Mouse (Mus musculus) heart, embryonic 11.5 days (tissue): ENCODE results near the gene Sdc4. TPM values are rescaled to one million over a fixed set of nuclear protein-coding genes. Genes with fewer than 3 reads are reported as not detected.

Source experiments
- ATAC-seq: fragments of 200-750 bp; cut with Nextera tagmentation; replicated peaks from 2 replicates; pipeline ENCODE4 v1.8.0; 2017; ENCODE audit warnings: moderate library complexity; ENCODE audit not compliant: insufficient number of reproducible peaks, low FRiP score, low TSS enrichment
- H3K27ac ChIP-seq: fragments of 300-500 bp; sonication (generic); 2 replicates; pipeline ENCODE4 v1.5.1; 2014; ENCODE audit warnings: mild to moderate bottlenecking, low read depth, low read length
- H3K27me3 ChIP-seq: fragments of 300-500 bp; sonication (generic); 2 replicates; pipeline ENCODE4 v1.6.1; 2014; ENCODE audit warnings: mild to moderate bottlenecking, low read length, mixed read lengths; ENCODE audit not compliant: control insufficient read depth, insufficient read depth
- H3K36me3 ChIP-seq: fragments of 300-500 bp; sonication (generic); 2 replicates; pipeline ENCODE4 v1.6.1; 2014; ENCODE audit warnings: mild to moderate bottlenecking, low read length, moderate library complexity, mixed read lengths; ENCODE audit not compliant: control insufficient read depth, insufficient read depth
- H3K4me1 ChIP-seq: fragments of 300-500 bp; sonication (generic); 2 replicates; pipeline ENCODE4 v1.6.1; 2014; ENCODE audit warnings: low read length; ENCODE audit not compliant: control insufficient read depth, insufficient read depth
- H3K4me2 ChIP-seq: fragments of 300-500 bp; sonication (generic); 2 replicates; pipeline ENCODE4 v1.6.1; 2014; ENCODE audit warnings: mild to moderate bottlenecking, moderate library complexity
- H3K4me3 ChIP-seq: fragments of 300-500 bp; sonication (generic); 2 replicates; pipeline ENCODE4 v1.5.1; 2014; ENCODE audit warnings: low read depth, low read length
- H3K9ac ChIP-seq: fragments of 300-500 bp; sonication (generic); 2 replicates; pipeline ENCODE4 v1.6.1; 2014; ENCODE audit warnings: mild to moderate bottlenecking, low read depth, low read length, moderate library complexity
- H3K9me3 ChIP-seq: fragments of 300-500 bp; sonication (generic); replicated peaks from 2 replicates; pipeline ENCODE4 v1.6.1; 2016; ENCODE audit warnings: low read length; ENCODE audit not compliant: control insufficient read depth
- WGBS: fragments of 180-500 bp; shearing (Covaris S2); extraction: QIAGEN DNeasy Blood & Tissue Kit; methylation state at CpG from one replicate; pipeline ENCODE4 v1.1.7; 2014; ENCODE audit not compliant: insufficient replicate concordance; 5-methylcytosine and 5-hydroxymethylcytosine counted together
- polyA plus RNA-seq: library from polyadenylated mRNA; unstranded; fragments of >200 nt; fragmentation: Nextera tagmentation; extraction: Ambion mirVana; gene quantifications from 2 replicates; pipeline ENCODE4 v1.2.1, GENCODE M21; 2014

Sdc4 gene
- polyA plus RNA-seq, 1 experiment from 2014 or later: 34.6 TPM

DNA sequence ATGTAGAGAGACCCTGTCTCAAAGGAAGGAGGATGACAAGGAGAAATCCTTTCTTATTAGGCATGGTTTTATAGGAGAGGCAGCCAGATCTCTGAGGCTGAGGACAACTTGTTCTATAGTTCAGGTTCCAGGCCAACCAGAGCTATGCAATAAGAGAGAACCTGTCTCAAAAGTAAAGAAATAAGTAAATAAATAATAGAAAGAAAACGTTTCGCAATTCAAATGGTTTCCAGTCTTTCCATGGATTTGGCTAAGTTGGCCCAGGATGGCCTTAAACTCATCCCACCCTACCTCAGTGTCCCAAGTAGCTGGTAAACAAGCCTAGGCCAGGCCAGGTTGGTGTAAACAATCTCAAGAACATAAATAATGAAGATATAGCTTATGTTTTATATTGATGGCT is 1.0 kb upstream of the Sdc4 start:
- no peak overlapping the region for H3K4me3 ChIP-seq
- no peak overlapping the region for H3K27ac ChIP-seq
- 81% methylated on average over 2 of the region's 2 CpGs for WGBS
- no peaks in the 10 kb centered on the region for H3K9me3 ChIP-seq
- no peak for ATAC-seq
- H3K36me3 ChIP-seq: no peaks in the 10 kb centered on the region
- no peak overlapping the region for H3K9ac ChIP-seq
- no peak overlapping the region for H3K4me2 ChIP-seq
- H3K4me1 ChIP-seq: peaks cover 19% of the 10 kb centered on the region
- no peaks in the 10 kb centered on the region for H3K27me3 ChIP-seq

GRCm38 (mm10) chr2:164443051-164443437 is 643 bp downstream of the Sdc4 start:
- Histone ChIP-seq H3K36me3 (no peaks in the 10 kb centered on the region), H3K4me2 (peak overlapping the region; percentile 88), H3K9ac (peak overlapping the region; percentile 75), H3K27me3 (no peaks in the 10 kb centered on the region), H3K4me1 (peaks cover 24% of the 10 kb centered on the region), H3K9me3 (no peaks in the 10 kb centered on the region), H3K27ac (peak overlapping the region; percentile 55; the same call in 1 of the 2 replicates), H3K4me3 (peak overlapping the region; percentile 64)
- ATAC-seq: peak; percentile 84
- WGBS: under 1% methylated on average over 24 of the region's 26 CpGs

- H3K27me3 ChIP-seq: no peaks in the 10 kb centered on the region
- peak overlapping the region; percentile 88 for H3K4me2 ChIP-seq
- peak overlapping the region; percentile 55; the same call in 1 of the 2 replicates for H3K27ac ChIP-seq
- WGBS: 2% methylated on average over 29 of the region's 29 CpGs
- no peaks in the 10 kb centered on the region for H3K9me3 ChIP-seq
- ATAC-seq: peak; percentile 69
- H3K4me1 ChIP-seq: peaks cover 27% of the 10 kb centered on the region
- peak overlapping the region; percentile 75 for H3K9ac ChIP-seq
- peak overlapping the region; percentile 64 for H3K4me3 ChIP-seq
- no peaks in the 10 kb centered on the region for H3K36me3 ChIP-seq
Measured at GRCm38 (mm10) chr2:164442315-164443050, 1.2 kb downstream of the Sdc4 start.

DNA sequence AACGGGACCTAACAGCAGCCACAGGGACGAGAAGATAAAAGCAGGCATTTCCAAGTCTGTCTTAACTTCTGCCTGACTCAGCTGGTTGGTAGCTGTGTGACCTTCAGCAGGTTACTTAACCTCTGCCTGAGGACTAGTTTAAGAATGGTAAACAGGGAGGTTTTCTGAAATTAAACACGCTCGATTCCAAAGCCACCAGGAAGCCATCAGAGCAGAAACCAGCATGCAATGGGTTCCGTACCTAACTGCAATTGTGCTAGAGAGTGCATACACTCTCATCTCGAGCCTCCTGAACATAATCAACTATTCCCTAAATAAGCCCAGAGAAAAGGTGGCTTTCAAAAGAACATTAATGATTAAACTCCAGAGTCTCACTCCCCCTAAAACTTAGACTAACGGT is 2.0 kb downstream of the Sdc4 start:
- ATAC-seq: no peak
- no peaks in the 10 kb centered on the region for H3K36me3 ChIP-seq
- H3K27me3 ChIP-seq: no peaks in the 10 kb centered on the region
- peak overlapping the region; percentile 64 for H3K4me3 ChIP-seq
- no peaks in the 10 kb centered on the region for H3K9me3 ChIP-seq
- no peak overlapping the region for H3K27ac ChIP-seq
- H3K4me1 ChIP-seq: peaks cover 34% of the 10 kb centered on the region
- peak overlapping the region; percentile 75 for H3K9ac ChIP-seq
- peak overlapping the region; percentile 88 for H3K4me2 ChIP-seq
- WGBS: 34% methylated on average over 7 of the region's 7 CpGs

- no peak for ATAC-seq
- H3K4me2 ChIP-seq: peak overlapping the region; percentile 88
- WGBS: 37% methylated on average over 8 of the region's 8 CpGs
- no peaks in the 10 kb centered on the region for H3K36me3 ChIP-seq
- no peak overlapping the region for H3K9ac ChIP-seq
- no peaks in the 10 kb centered on the region for H3K9me3 ChIP-seq
- no peaks in the 10 kb centered on the region for H3K27me3 ChIP-seq
- H3K4me1 ChIP-seq: peaks cover 40% of the 10 kb centered on the region
- no peak overlapping the region for H3K27ac ChIP-seq
- peak overlapping the region; percentile 64 for H3K4me3 ChIP-seq
Measured at GRCm38 (mm10) chr2:164441155-164441554, 2.5 kb downstream of the Sdc4 start.

DNA sequence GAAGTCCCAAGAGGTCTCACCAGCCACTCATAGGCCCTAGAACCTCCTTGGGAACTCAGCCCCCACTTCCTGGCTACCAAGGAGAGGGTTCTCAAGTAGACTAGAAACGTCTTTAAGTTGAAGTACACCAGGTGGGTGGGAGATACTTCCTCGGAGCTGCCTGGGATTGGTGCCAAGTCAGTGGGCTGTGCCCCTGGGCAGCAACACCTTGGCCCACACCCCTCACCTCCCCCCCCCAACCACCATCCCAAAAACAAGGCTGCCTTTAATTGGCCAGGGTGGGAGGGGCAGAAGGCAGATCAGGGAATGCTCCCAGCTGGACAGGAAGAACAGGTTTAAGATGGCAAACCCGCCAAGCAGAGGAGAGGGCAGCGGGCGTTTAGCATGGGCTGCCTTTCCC is 3.4 kb downstream of the Sdc4 start:
- peaks cover 48% of the 10 kb centered on the region for H3K4me1 ChIP-seq
- no peaks in the 10 kb centered on the region for H3K9me3 ChIP-seq
- no peaks in the 10 kb centered on the region for H3K27me3 ChIP-seq
- no peak overlapping the region for H3K4me3 ChIP-seq
- 65% methylated on average over 5 of the region's 5 CpGs for WGBS
- no peak overlapping the region for H3K9ac ChIP-seq
- no peak overlapping the region for H3K27ac ChIP-seq
- H3K36me3 ChIP-seq: no peaks in the 10 kb centered on the region
- H3K4me2 ChIP-seq: no peak overlapping the region
- ATAC-seq: no peak

DNA sequence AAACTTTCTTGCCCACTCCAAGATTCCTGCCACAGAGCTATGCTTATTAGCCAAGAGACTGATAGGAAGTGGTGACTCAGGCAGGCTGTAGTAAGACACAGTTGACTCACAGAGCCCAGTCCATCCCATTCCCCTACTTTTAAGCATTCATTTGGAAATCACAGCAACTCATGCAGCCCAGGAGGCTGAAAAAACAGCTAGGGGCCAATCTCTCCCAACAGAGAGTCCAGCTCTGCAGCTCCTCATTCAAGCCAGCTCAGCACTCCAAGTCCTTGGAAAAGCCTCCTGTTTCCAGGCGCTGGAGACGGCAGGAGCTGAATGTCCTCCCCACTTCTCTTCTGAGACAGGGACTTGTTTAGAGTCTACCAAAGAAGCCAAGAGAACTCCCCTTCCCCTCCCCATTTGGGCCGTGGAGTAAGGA is 4.7 kb downstream of the Sdc4 start:
- H3K4me1 ChIP-seq: peaks cover 52% of the 10 kb centered on the region
- 44% methylated on average over 3 of the region's 3 CpGs for WGBS
- no peaks in the 10 kb centered on the region for H3K27me3 ChIP-seq
- H3K27ac ChIP-seq: no peak overlapping the region
- H3K4me2 ChIP-seq: 0 out of 2 replicates have a peak overlapping the region, but pooled peaks have one; percentile 2
- ATAC-seq: no peak
- H3K36me3 ChIP-seq: no peaks in the 10 kb centered on the region
- H3K9ac ChIP-seq: no peak overlapping the region
- H3K9me3 ChIP-seq: no peaks in the 10 kb centered on the region
- no peak overlapping the region for H3K4me3 ChIP-seq

DNA sequence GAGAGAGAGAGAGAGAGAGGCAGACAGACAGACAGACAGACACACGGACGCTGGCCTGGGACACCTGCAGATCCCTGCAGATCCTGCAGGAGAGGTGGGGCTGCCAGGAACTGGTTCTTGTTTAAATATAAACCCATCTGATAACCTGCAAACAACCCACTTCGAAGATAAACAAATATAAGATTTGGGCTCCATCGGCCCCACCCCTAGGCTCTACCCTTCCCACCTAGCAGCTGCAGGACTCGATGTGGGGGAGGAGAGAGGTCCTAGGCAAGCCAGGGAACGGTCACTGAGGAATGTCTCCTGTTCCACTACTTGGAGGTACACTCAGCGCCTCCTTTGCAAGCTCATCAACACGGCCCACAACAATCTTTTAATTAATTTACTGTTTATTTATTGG is 5.4 kb downstream of the Sdc4 start:
- 44% methylated on average over 8 of the region's 8 CpGs for WGBS

DNA sequence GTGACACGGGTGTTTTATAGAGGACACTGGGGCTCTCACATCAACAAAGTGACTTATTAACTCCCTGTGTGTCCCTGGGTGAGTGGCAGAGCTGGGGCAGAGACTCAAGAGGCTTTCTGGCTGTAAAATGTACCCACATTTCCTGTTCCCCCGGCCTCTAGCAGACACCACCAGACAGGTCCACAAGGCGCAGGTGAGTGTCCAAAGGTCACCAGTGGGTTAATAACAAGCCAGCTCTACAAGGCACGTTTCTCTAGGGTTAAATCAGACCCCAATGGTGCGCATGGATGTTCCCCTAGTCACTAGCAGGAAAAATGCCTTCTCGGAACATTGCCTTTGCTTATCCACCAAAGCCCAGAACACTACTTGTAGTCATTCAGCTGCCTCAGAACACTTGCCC is 6.0 kb downstream of the Sdc4 start:
- no peak overlapping the region for H3K9ac ChIP-seq
- H3K9me3 ChIP-seq: no peaks in the 10 kb centered on the region
- H3K27ac ChIP-seq: no peak overlapping the region
- no peak overlapping the region for H3K4me3 ChIP-seq
- no peak for ATAC-seq
- H3K4me1 ChIP-seq: peaks cover 61% of the 10 kb centered on the region
- no peak overlapping the region for H3K4me2 ChIP-seq
- 71% methylated on average over 6 of the region's 6 CpGs for WGBS
- no peaks in the 10 kb centered on the region for H3K36me3 ChIP-seq
- no peaks in the 10 kb centered on the region for H3K27me3 ChIP-seq

More for the DNA sequence above, 5.4 kb downstream of the Sdc4 start:
- no peaks in the 10 kb centered on the region for H3K27me3 ChIP-seq
- H3K4me1 ChIP-seq: peaks cover 56% of the 10 kb centered on the region
- H3K4me2 ChIP-seq: no peak overlapping the region; the same call in 1 of the 2 replicates
- H3K9ac ChIP-seq: no peak overlapping the region
- ATAC-seq: no peak
- no peaks in the 10 kb centered on the region for H3K36me3 ChIP-seq
- H3K27ac ChIP-seq: no peak overlapping the region
- H3K4me3 ChIP-seq: no peak overlapping the region
- no peaks in the 10 kb centered on the region for H3K9me3 ChIP-seq
